Mouse (Mus musculus) cortical plate, adult 2 months (tissue): ENCODE measurements around the gene Ism2.

Experiments used
- CTCF ChIP-seq: fragments of 200-500 bp; IDR thresholded peaks from 2 replicates; pipeline ENCODE4 v1.5.1; 2011; ENCODE audit warnings: mild to moderate bottlenecking, control low read depth, low read length; ENCODE audit not compliant: insufficient read depth; ENCODE audit errors: extremely low read depth
- POLR2A ChIP-seq: fragments of 200-500 bp; IDR thresholded peaks from 2 replicates; pipeline ENCODE4 v1.6.1; 2011; ENCODE audit warnings: mild to moderate bottlenecking, low read length, control low read depth; ENCODE audit not compliant: insufficient read depth; ENCODE audit errors: extremely low read depth

GRCm38 (mm10) chr12:87229633-87230032 is 69.9 kb downstream of the Ism2 start:
- no peak for TF ChIP-seq CTCF
- no peak for TF ChIP-seq POLR2A
